Comparison of ENCODE assay signal across 8 mouse cellular contexts in the genomic region with DNA sequence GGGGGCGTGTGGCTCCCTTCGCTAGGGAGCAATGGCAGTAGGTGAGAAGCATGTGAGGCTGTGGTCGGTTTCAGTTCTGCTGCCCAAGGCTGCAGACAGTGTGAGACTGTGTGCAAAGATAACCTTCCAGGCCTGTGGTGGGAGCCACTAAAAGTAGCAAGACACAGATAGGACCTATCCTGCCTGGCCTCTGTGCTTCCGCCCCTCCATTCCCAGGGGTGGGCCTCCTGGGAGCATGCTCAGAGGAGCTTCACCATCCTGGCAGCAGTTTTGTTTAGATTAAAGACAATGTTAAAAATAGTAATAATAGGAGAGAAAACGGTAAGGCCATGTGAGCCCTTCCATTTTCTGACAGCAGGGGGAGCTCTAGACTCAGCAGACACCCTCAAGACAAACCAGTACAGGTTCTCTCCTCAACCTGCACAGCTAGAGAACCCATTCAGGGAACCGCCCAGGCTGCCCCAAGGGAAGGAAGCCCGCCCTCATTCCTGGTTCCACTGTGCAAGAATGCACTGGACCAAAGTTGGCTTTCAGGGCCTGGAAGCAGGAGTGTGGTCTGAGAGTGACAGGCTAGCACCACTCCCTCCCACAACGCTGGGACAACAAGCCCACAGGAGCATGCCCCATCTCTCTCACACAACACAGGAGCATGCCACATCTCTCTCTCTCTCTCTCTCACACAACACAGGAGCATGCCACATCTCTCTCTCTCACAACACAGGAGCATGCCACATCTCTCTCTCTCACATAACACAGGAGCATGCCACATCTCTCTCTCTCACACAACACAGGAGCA. TPM values are rescaled to one million over a fixed set of nuclear protein-coding genes. Genes with fewer than 3 reads are reported as not detected.
A peak's percentile ranks its signal among the peaks of the same experiment; 100 is the strongest.
DNase-seq lines count a peak whose midpoint lies in the region; ATAC-seq lines count a peak whose summit lies in the region.

No protein-coding gene starts in this region.

- H3K27me3 ChIP-seq in intestine, embryonic 14.5 days (replicated peaks; ENCODE audit: control insufficient read depth, insufficient read depth, low read length), result no peaks in the 10 kb centered on the region

- 0 out of 2 replicates have a peak, but pooled peaks cover under 1% of the 10 kb centered on the region for H3K36me3 ChIP-seq in intestine, embryonic 14.5 days (ENCODE audit: control insufficient read depth, insufficient read depth, low read length)

- H3K27ac ChIP-seq in intestine, embryonic 14.5 days (ENCODE audit: low read depth), result peak overlapping the region; percentile 33; the same call in 1 of the 2 replicates

- DNase-seq in adrenal gland, adult 18-20 months (ENCODE audit: low spot score in 2 of 2), result peak; percentile 76 to 78
- DNase-seq in embryo, embryonic 10 days (ENCODE audit: low spot score), result peak; percentile 74
- peak; percentile 73 to 79 for DNase-seq in gastrocnemius, postnatal 36 days
- peak; percentile 97 for DNase-seq in intestine, embryonic 14.5 days (ENCODE audit: low spot score)
- DNase-seq in left cerebral cortex, postnatal 10 days (ENCODE audit: extremely low spot score in 1 of 2, low spot score in 2 of 2), result peak; percentile 80 to 82
- peak; percentile 74 for DNase-seq in right cerebral cortex, postnatal 25 days
- peak; percentile 73 to 81 for DNase-seq in urinary bladder, postnatal 4 days (ENCODE audit: low spot score in 2 of 2)

- ATAC-seq in intestine, embryonic 14.5 days (replicated peaks; ENCODE audit: low FRiP score, low TSS enrichment, low read depth), result peak; percentile 67; the same call in 1 of the 2 replicates
- ATAC-seq in megakaryocyte progenitor cell, adult 5-6 weeks (replicated peaks; ENCODE audit: poor library complexity), result peak; percentile 95

- 35% methylated on average over 8 of the region's 8 CpGs for WGBS in intestine, embryonic 14.5 days

- intact Hi-C loops in gastrocnemius, postnatal 36 days (cut with DNase I), result loop anchor here (1.0 to 2.0 kb wide), 3 partner anchors 23 to 171 kb away; no protein-coding TSS in a partner anchor
- intact Hi-C loops in left cerebral cortex, postnatal 10 days (cut with DNase I), result loop anchor here (2.0 kb wide), 1 partner anchor 171 kb away; no protein-coding TSS in a partner anchor

- no peak overlapping the region for H3K9ac ChIP-seq in intestine, embryonic 14.5 days (ENCODE audit: low read length)

- H3K4me3 ChIP-seq in intestine, embryonic 14.5 days (ENCODE audit: low read depth, low read length), result no peak overlapping the region

- H3K4me2 ChIP-seq in intestine, embryonic 14.5 days (ENCODE audit: low read length), result no peak overlapping the region

- no peaks in the 10 kb centered on the region for H3K9me3 ChIP-seq in intestine, embryonic 14.5 days (ENCODE audit: control insufficient read depth, low read length)

- peaks cover 13% of the 10 kb centered on the region for H3K4me1 ChIP-seq in intestine, embryonic 14.5 days (replicated peaks; ENCODE audit: control insufficient read depth, insufficient read depth, low read length)

RNA-seq across cellular contexts. Expression of a gene that starts 50.0 kb away (rescaled TPM):
- total RNA-seq in adrenal gland, adult 18-20 months (2021), result 10 to 100 TPM; 15.6 to 26.6 TPM
- total RNA-seq in gastrocnemius, postnatal 36 days (2021), result 10 to 100 TPM; 11.8 to 17.8 TPM
- polyA plus RNA-seq in intestine, embryonic 14.5 days (2014; fragmentation: Nextera tagmentation; extraction: Ambion mirVana), result 22.1 and 26.4 TPM in 2 replicates
- total RNA-seq in left cerebral cortex, postnatal 10 days (2021), result 10 to 100 TPM; 79.1 to 80.8 TPM
- total RNA-seq in megakaryocyte progenitor cell, adult 5-6 weeks (2015), result 7.2 and 7.5 TPM in 2 replicates
- 21.7 and 26.0 TPM in 2 replicates for total RNA-seq in megakaryocyte progenitor cell, adult 5-6 weeks (2017)
